Mouse (Mus musculus) midbrain, embryonic 12.5 days (tissue): ENCODE measurements around the gene Exoc6. TPM values are rescaled to one million over a fixed set of nuclear protein-coding genes. Genes with fewer than 3 reads are reported as not detected.

ENCODE experiments used
- ATAC-seq: fragments of 200-750 bp; cut with Nextera tagmentation; 2 replicates; pipeline ENCODE4 v1.8.0; 2017; ENCODE audit warnings: low read depth, moderate TSS enrichment, moderate library complexity; ENCODE audit not compliant: low FRiP score
- H3K27ac ChIP-seq: fragments of 300-500 bp; sonication (generic); replicated peaks from 2 replicates; pipeline ENCODE4 v1.5.1; 2016; ENCODE audit warnings: mild to moderate bottlenecking
- H3K27me3 ChIP-seq: fragments of 300-500 bp; sonication (generic); 2 replicates; pipeline ENCODE4 v1.6.1; 2016; ENCODE audit warnings: mild to moderate bottlenecking
- H3K36me3 ChIP-seq: fragments of 300-500 bp; sonication (generic); 2 replicates; pipeline ENCODE4 v1.6.1; 2016
- H3K4me1 ChIP-seq: fragments of 300-500 bp; sonication (generic); 2 replicates; pipeline ENCODE4 v1.6.1; 2016
- H3K4me2 ChIP-seq: fragments of 300-500 bp; sonication (generic); replicated peaks from 2 replicates; pipeline ENCODE4 v1.6.1; 2016; ENCODE audit warnings: mild to moderate bottlenecking, moderate library complexity
- H3K4me3 ChIP-seq: fragments of 300-500 bp; sonication (generic); 2 replicates; pipeline ENCODE4 v1.5.1; 2016; ENCODE audit warnings: mild to moderate bottlenecking
- H3K9ac ChIP-seq: fragments of 300-500 bp; sonication (generic); replicated peaks from 2 replicates; pipeline ENCODE4 v1.6.1; 2016; ENCODE audit warnings: mild to moderate bottlenecking, moderate library complexity
- H3K9me3 ChIP-seq: fragments of 300-500 bp; sonication (generic); 2 replicates; pipeline ENCODE4 v1.6.1; 2016; ENCODE audit warnings: mild to moderate bottlenecking
- WGBS: fragments of 180-500 bp; shearing (Covaris S2); methylation state at CpG from one replicate; pipeline ENCODE4 v1.1.7; 2016; 5-methylcytosine and 5-hydroxymethylcytosine counted together
- polyA plus RNA-seq: library from polyadenylated mRNA; unstranded; fragments of >200 nt; fragmentation: Nextera tagmentation; extraction: Ambion mirVana; gene quantifications from 2 replicates; pipeline ENCODE4 v1.2.1, GENCODE M21; 2016

The Exoc6 gene
- polyA plus RNA-seq, 1 experiment from 2014 or later, result 8.7 TPM

- Histone ChIP-seq H3K4me1 (peaks cover 26% of the 10 kb centered on the region), H3K27me3 (peaks cover 98% of the 10 kb centered on the region), H3K9ac (no peak within 1 kb of the TSS), H3K4me3 (peak within 1 kb of the TSS; percentile 31), H3K27ac (no peak within 1 kb of the TSS), H3K4me2 (peak within 1 kb of the TSS; percentile 48), H3K9me3 (no peaks in the 10 kb centered on the region), H3K36me3 (no peaks in the 10 kb centered on the region)
- ATAC-seq, result 0 out of 2 replicates have a peak, but pooled peaks have one; percentile 44
- under 1% methylated on average over 51 of the region's 51 CpGs for WGBS
Observed at GRCm38 (mm10) chr19:37697651-37698272, 147.5 kb downstream of the Exoc6 start, which contains the start of gene Cyp26a1. Gene Cyp26a1, plus strand, starts transcription at chr19:37697798.

GRCm38 (mm10) chr19:37698273-37699160 is 148.3 kb downstream of the Exoc6 start:
- Histone ChIP-seq H3K36me3 (no peaks in the 10 kb centered on the region), H3K9me3 (no peaks in the 10 kb centered on the region), H3K4me3 (peak overlapping the region; percentile 31), H3K4me1 (peaks cover 22% of the 10 kb centered on the region), H3K9ac (no peak overlapping the region), H3K27ac (no peak overlapping the region), H3K27me3 (peaks cover 98% of the 10 kb centered on the region), H3K4me2 (peak overlapping the region; percentile 48)
- no peak for ATAC-seq
- under 1% methylated on average over 63 of the region's 63 CpGs for WGBS

DNA sequence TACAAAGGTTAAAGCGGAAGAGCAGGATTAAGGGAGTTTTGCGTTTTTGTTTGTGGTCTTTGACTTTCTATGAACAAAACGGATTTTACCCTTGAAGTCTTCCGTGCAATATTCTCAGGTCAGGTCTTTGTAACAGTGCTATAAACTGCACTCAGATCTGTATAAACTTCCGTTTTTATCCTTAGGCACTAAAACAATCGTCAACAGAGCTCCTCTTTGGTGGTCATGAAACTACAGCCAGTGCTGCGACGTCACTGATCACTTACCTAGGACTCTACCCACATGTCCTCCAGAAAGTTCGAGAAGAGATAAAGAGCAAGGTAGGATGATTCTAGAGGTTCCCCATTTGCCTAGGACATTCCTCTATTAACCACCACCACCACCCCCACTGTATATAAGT is 149.5 kb downstream of the Exoc6 start:
- no peak overlapping the region for H3K27ac ChIP-seq
- no peaks in the 10 kb centered on the region for H3K36me3 ChIP-seq
- 15% methylated on average over 9 of the region's 9 CpGs for WGBS
- H3K9ac ChIP-seq, result no peak overlapping the region
- peaks cover 22% of the 10 kb centered on the region for H3K4me1 ChIP-seq
- ATAC-seq, result no peak
- no peaks in the 10 kb centered on the region for H3K9me3 ChIP-seq
- no peak overlapping the region for H3K4me2 ChIP-seq
- no peak overlapping the region for H3K4me3 ChIP-seq
- H3K27me3 ChIP-seq, result peaks cover 96% of the 10 kb centered on the region

- Histone ChIP-seq H3K4me1 (peaks cover 14% of the 10 kb centered on the region), H3K36me3 (no peaks in the 10 kb centered on the region), H3K4me2 (no peak overlapping the region), H3K9me3 (no peaks in the 10 kb centered on the region), H3K27me3 (peaks cover 83% of the 10 kb centered on the region), H3K4me3 (no peak overlapping the region), H3K9ac (no peak overlapping the region), H3K27ac (no peak overlapping the region)
- WGBS, result 76% methylated on average over 21 of the region's 21 CpGs
- no peak for ATAC-seq
Observed at GRCm38 (mm10) chr19:37702377-37703076, 152.3 kb downstream of the Exoc6 start.

- no peak overlapping the region for H3K4me2 ChIP-seq
- no peak overlapping the region for H3K9ac ChIP-seq
- peaks cover under 1% of the 10 kb centered on the region for H3K4me1 ChIP-seq
- no peak overlapping the region for H3K4me3 ChIP-seq
- H3K27me3 ChIP-seq, result peaks cover 68% of the 10 kb centered on the region
- H3K36me3 ChIP-seq, result no peaks in the 10 kb centered on the region
- 0 out of 2 replicates have a peak, but pooled peaks have one; percentile 44 for ATAC-seq
- 11% methylated on average over 3 of the region's 3 CpGs for WGBS
- no peaks in the 10 kb centered on the region for H3K9me3 ChIP-seq
- no peak overlapping the region for H3K27ac ChIP-seq
Observed at GRCm38 (mm10) chr19:37703902-37704509, 153.8 kb downstream of the Exoc6 start.

DNA sequence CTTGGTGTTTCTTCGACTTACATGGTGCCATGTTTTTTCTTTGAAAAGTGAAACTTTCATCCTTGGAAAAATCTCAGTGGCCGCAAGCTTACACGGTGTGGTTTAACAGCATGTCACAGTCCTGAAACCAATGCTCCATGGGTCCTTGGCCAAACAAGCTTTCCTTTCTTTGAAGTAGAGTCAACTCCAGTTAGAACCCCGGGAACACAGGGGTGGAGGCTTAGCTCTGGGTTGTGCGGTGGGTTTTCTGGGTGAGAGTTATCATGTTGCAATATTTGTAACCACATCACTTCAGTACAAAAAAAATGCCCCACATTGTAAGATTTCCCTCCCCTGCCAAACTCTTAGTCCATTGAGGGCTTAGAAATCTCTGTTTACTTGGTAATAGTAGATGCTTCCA is 155.5 kb downstream of the Exoc6 start:
- no peak overlapping the region for H3K4me2 ChIP-seq
- H3K9ac ChIP-seq, result no peak overlapping the region
- no peaks in the 10 kb centered on the region for H3K9me3 ChIP-seq
- H3K36me3 ChIP-seq, result no peaks in the 10 kb centered on the region
- H3K4me1 ChIP-seq, result no peaks in the 10 kb centered on the region
- no peak overlapping the region for H3K4me3 ChIP-seq
- H3K27me3 ChIP-seq, result peaks cover 51% of the 10 kb centered on the region
- no peak overlapping the region for H3K27ac ChIP-seq
- WGBS, result 91% methylated on average over 5 of the region's 5 CpGs
- ATAC-seq, result no peak

DNA sequence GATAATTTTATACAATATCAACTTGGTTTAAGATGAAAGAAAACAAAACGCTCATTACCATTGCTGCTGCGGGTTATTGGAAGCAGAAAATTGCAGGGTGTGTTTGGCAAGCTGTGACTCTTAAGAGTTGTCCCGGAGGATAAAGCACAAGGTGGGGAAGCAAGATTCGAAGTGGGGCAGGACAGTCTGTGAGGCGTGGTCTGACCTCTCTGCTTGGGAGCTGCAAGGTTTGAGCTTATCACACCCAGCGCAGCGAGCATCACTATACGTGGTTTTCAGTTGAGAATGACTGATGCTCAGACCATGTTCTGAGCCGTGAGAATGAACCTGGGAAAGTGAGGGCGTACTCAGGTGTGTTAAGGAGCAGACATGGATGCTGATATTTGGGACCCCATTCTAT is 164.5 kb downstream of the Exoc6 start:
- ATAC-seq, result no peak
- Histone ChIP-seq H3K4me3 (no peak overlapping the region), H3K4me2 (no peak overlapping the region), H3K27ac (no peak overlapping the region), H3K9ac (no peak overlapping the region), H3K4me1 (no peaks in the 10 kb centered on the region), H3K9me3 (no peaks in the 10 kb centered on the region), H3K36me3 (no peaks in the 10 kb centered on the region), H3K27me3 (no peaks in the 10 kb centered on the region)
- 77% methylated on average over 10 of the region's 10 CpGs for WGBS

- H3K4me1 ChIP-seq, result no peaks in the 10 kb centered on the region
- no peaks in the 10 kb centered on the region for H3K9me3 ChIP-seq
- WGBS, result 63% methylated on average over 1 of the region's 1 CpGs
- H3K4me3 ChIP-seq, result no peak overlapping the region
- ATAC-seq, result no peak
- no peak overlapping the region for H3K9ac ChIP-seq
- H3K4me2 ChIP-seq, result no peak overlapping the region
- H3K27me3 ChIP-seq, result no peaks in the 10 kb centered on the region
- H3K36me3 ChIP-seq, result no peaks in the 10 kb centered on the region
- no peak overlapping the region for H3K27ac ChIP-seq
Observed at GRCm38 (mm10) chr19:37715980-37716379, 165.8 kb downstream of the Exoc6 start.

DNA sequence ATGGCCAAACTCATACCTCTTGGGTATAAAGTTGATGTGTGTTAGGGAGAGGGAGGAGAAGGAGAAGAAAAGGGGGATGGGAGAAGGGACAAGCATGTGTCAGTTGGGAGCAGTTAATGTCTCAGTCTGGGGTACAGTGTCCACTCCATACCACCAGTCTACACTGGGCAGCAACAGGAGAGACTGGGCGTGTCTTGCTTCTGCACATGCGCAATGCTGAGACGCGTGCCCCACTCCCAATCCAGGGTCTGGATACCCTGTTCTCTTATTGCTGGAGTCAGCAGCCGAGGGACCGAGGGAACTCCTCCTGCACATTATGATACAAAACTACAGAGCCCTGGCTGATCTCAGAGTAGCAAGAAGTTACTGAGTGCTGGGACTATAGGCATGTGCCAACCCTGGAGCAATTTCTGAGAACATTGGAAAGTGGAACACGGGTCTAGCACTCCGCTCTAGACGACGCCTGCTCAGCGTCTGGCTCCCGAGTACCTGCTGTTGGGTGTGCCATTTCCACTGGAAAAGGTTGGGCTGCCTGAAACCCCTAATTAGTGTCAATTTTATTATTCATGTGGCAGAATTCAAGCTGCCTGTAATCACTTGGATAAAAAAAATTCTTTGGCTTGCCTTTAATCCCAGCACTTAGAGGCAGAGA is 166.4 kb downstream of the Exoc6 start:
- Histone ChIP-seq H3K9me3 (no peaks in the 10 kb centered on the region), H3K4me2 (no peak overlapping the region), H3K4me3 (no peak overlapping the region), H3K27me3 (no peaks in the 10 kb centered on the region), H3K9ac (no peak overlapping the region), H3K27ac (no peak overlapping the region), H3K4me1 (no peaks in the 10 kb centered on the region), H3K36me3 (no peaks in the 10 kb centered on the region)
- 89% methylated on average over 12 of the region's 12 CpGs for WGBS
- ATAC-seq, result no peak

GRCm38 (mm10) chr19:37719166-37719565 is 168.9 kb downstream of the Exoc6 start:
- H3K4me2 ChIP-seq, result no peak overlapping the region
- H3K9me3 ChIP-seq, result no peaks in the 10 kb centered on the region
- no peak overlapping the region for H3K27ac ChIP-seq
- ATAC-seq, result no peak
- H3K9ac ChIP-seq, result no peak overlapping the region
- no peaks in the 10 kb centered on the region for H3K36me3 ChIP-seq
- H3K4me1 ChIP-seq, result no peaks in the 10 kb centered on the region
- no peaks in the 10 kb centered on the region for H3K27me3 ChIP-seq
- WGBS, result 33% methylated on average over 1 of the region's 1 CpGs
- H3K4me3 ChIP-seq, result no peak overlapping the region

DNA sequence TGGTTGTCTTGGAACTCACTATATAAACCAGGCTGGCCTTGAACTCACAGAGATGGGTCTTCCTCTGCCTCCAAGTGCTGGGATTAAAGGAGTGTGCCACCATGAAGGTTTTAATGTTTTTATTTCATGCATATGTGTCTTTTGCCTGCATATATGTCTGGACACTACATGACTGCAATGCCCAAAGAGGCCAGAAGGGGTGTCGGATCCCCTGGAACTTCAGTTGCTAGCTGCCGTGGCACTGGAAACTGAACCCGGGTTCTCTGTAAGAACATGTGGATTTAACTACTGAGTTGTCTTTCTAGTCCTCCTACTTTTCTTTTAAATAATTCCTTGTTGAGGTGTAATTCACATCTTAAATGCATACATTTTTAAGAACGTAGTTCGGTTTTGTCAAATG is 174.4 kb downstream of the Exoc6 start:
- H3K4me3 ChIP-seq, result no peak overlapping the region
- no peak for ATAC-seq
- no peak overlapping the region for H3K9ac ChIP-seq
- H3K27ac ChIP-seq, result no peak overlapping the region
- no peak overlapping the region for H3K4me2 ChIP-seq
- H3K27me3 ChIP-seq, result no peaks in the 10 kb centered on the region
- H3K4me1 ChIP-seq, result no peaks in the 10 kb centered on the region
- H3K9me3 ChIP-seq, result no peaks in the 10 kb centered on the region
- H3K36me3 ChIP-seq, result no peaks in the 10 kb centered on the region
- 98% methylated on average over 5 of the region's 5 CpGs for WGBS
